Mouse (Mus musculus) hindbrain, embryonic 10.5 days (tissue): ENCODE measurements at regions not wholly inside any gene's neighbourhood (a gene's known extent, or its start where the extent isn't known, plus 50 kb on each side); places are given as distances from the start of the nearest gene placed in this dataset.

Experiments used
- DNase-seq: peaks from one replicate; pipeline ENCODE4 v3.0.0-alpha.2; 2017; ENCODE audit warnings: low spot score
- H3K27ac ChIP-seq: fragments of 300-500 bp; sonication (generic); 2 replicates; pipeline ENCODE4 v1.5.1; 2016; ENCODE audit warnings: mild to moderate bottlenecking, moderate library complexity
- H3K27me3 ChIP-seq: fragments of 300-500 bp; sonication (generic); 2 replicates; pipeline ENCODE4 v1.6.1; 2016; ENCODE audit warnings: mild to moderate bottlenecking; ENCODE audit not compliant: poor library complexity, insufficient read depth, severe bottlenecking
- H3K36me3 ChIP-seq: fragments of 300-500 bp; sonication (generic); 2 replicates; pipeline ENCODE4 v1.6.1; 2016; ENCODE audit warnings: mild to moderate bottlenecking, moderate library complexity
- H3K4me1 ChIP-seq: fragments of 300-500 bp; sonication (generic); replicated peaks from 2 replicates; pipeline ENCODE4 v1.6.1; 2016; ENCODE audit warnings: mild to moderate bottlenecking
- H3K4me3 ChIP-seq: fragments of 300-500 bp; sonication (generic); 2 replicates; pipeline ENCODE4 v1.5.1; 2016; ENCODE audit warnings: mild to moderate bottlenecking, moderate library complexity
- H3K9me3 ChIP-seq: fragments of 300-500 bp; sonication (generic); 2 replicates; pipeline ENCODE4 v1.6.1; 2016; ENCODE audit warnings: mild to moderate bottlenecking, moderate library complexity
- WGBS: fragments of 180-500 bp; shearing (Covaris S2); methylation state at CpG from one replicate; pipeline ENCODE4 v1.1.7; 2016; 5-methylcytosine and 5-hydroxymethylcytosine counted together

DNA sequence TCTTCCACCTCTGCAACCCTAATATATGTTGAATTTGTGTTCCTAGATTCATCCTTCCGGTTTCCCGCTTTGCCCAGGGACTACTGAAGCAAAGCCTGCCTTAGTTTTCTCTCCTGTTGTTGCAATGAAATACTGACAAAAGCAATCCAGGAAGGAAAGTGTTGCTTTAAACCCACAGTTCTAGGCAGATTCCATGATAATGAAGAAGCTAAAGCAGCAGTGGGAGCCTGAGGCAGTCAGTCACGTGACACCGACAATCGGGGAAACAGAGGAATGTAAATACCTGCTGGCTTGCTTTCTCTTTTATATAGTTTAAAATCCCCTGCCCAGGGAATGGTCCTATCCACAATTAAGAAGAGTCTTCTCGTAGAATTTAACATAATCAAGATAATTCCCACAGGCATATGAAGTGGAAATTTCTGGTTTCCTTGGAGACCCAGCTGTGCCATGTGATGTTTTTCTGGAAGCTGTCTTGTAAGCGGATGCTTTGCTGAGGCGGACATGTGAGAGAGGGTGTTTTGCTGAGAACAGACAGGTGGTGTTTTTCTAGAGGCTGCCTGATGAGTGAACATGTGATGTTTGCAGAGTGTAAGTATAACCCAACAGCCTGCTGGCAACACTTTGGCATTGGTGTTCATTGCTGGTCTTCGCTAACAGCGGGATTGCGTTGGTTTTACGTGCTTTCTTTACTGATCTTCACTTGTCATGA, 398.0 kb downstream of the Prim2 start:
- no peaks in the 10 kb centered on the region for H3K27me3 ChIP-seq
- no peaks in the 10 kb centered on the region for H3K4me1 ChIP-seq
- H3K36me3 ChIP-seq = no peaks in the 10 kb centered on the region
- WGBS = 60% methylated on average over 12 of the region's 12 CpGs
- DNase-seq = no peak
- no peaks in the 10 kb centered on the region for H3K9me3 ChIP-seq
- H3K4me3 ChIP-seq = peak overlapping the region; percentile 18; the same call in 1 of the 2 replicates
- no peak overlapping the region for H3K27ac ChIP-seq

DNA sequence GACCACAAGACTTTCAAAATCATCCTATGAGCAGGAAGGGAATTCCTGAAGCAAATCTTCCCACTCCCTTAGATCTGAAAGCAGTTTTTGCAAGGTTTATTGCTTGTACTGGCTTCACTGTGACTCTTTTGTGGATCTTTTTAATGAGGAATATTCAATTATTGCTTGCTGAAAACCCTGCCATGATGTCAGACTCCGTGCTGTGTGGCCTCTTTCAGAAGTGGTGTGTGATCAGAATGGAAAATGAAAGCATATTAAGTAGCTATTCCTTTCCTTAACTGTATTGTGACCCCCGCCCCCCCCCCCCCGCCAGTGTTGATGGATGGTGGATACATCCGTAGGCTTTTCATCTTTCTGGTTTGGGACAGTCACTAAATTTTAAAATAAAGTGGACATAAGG, 400.4 kb downstream of the Prim2 start:
- Histone ChIP-seq H3K27ac (no peak overlapping the region), H3K36me3 (no peaks in the 10 kb centered on the region), H3K9me3 (no peaks in the 10 kb centered on the region), H3K4me3 (no peak overlapping the region), H3K27me3 (no peaks in the 10 kb centered on the region), H3K4me1 (no peaks in the 10 kb centered on the region)
- WGBS = 77% methylated on average over 4 of the region's 4 CpGs
- DNase-seq = no peak

DNA sequence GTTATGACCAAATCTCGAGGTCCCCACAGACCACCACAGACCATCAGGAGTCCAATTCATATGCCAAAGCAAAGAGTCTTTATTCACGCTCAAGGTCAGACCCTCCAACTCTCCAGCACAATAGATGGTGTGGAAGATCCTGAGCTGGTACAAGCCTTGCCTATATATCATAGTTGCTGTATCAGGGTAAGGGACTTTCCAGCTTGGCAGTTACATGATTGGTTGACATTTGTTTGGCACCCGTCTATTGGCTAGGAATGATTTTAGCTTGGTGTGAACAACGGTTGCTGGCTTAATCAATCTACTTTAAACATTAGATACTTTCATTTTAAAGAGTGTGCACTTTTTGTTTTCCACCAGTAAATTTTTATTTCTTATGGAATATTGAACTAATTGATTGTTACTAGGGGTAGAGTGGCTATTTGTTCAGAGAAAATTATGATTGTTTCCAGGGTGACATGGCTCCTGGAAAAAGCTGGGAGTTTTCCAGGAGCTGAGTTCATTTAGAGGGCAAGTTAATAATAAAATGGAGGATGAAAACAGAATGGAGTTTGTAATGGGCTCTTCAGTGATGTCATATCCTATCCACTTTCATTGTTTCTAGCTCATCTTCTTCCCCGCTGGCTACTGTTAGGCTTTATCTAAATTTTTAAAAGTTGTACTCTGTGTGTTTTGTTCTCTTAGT, 403.7 kb downstream of the Prim2 start:
- no peak for DNase-seq
- 86% methylated on average over 5 of the region's 5 CpGs for WGBS

DNA sequence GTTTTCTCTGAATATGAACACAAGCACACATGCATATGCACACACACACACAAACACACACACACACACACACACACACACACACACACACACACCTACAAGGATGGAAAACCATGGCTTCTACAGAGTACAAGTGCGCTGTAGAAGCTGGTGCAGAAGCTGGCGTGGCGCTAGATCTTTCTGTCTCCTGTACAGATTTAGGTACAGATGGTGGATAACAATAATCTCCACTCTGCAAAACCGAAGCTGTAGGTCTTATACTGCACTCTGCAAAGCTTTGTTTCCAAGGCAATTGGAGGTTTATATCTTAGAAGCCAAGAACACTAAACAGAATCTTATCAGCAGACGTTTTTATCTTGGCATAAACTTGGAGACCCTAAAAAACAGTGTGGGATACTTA, 420.1 kb downstream of the Prim2 start:
- Histone ChIP-seq H3K27ac (no peak overlapping the region), H3K4me3 (no peak overlapping the region), H3K4me1 (no peaks in the 10 kb centered on the region), H3K36me3 (no peaks in the 10 kb centered on the region), H3K9me3 (no peaks in the 10 kb centered on the region), H3K27me3 (no peaks in the 10 kb centered on the region)
- WGBS = 89% methylated on average over 5 of the region's 5 CpGs
- no peak for DNase-seq

More for the DNA sequence above, 403.7 kb downstream of the Prim2 start:
- Histone ChIP-seq H3K27ac (no peak overlapping the region), H3K9me3 (no peaks in the 10 kb centered on the region), H3K4me3 (no peak overlapping the region), H3K27me3 (no peaks in the 10 kb centered on the region), H3K4me1 (no peaks in the 10 kb centered on the region), H3K36me3 (no peaks in the 10 kb centered on the region)

DNA sequence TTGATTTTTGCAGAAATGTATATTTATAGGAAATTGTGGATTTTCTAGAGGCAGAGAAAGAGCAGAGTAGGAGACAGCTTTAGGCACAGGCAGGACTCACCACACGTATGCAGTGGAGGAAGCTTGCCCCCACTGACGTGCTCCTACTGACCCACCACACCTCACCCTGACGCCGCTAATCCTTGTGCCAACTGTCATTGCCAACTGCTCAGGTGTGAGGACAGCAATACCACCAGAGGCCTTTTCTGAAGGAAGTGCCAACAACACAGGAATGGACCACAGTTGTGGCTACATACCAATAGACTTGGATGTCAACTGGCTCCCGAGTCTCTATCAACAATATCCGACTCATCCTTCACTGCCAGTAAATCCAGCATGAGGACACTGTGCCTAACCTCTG, 422.5 kb downstream of the Prim2 start:
- no peaks in the 10 kb centered on the region for H3K36me3 ChIP-seq
- DNase-seq = no peak
- no peaks in the 10 kb centered on the region for H3K4me1 ChIP-seq
- WGBS = 91% methylated on average over 6 of the region's 6 CpGs
- no peaks in the 10 kb centered on the region for H3K27me3 ChIP-seq
- H3K9me3 ChIP-seq = no peaks in the 10 kb centered on the region
- no peak overlapping the region for H3K4me3 ChIP-seq
- no peak overlapping the region for H3K27ac ChIP-seq

DNA sequence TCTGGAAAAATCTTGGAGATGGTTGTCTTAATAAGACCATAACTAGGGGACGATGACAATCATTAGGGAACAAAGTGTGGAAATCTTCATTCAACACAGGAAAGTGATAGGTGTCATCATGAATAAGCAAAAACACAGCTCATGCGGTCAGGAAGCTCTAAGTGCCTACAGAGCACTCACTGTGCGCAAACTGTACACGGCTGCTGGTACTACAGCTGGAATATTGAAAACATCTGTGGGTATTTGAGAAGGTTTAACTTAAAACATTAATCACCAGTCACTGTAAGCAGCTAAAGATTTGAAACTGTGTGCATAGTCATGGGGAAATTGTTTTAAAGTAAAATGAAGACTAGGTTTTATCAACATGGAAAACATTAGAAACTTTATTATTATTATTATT, 424.4 kb downstream of the Prim2 start:
- 73% methylated on average over 4 of the region's 4 CpGs for WGBS
- DNase-seq = no peak
- H3K36me3 ChIP-seq = no peaks in the 10 kb centered on the region
- no peak overlapping the region for H3K4me3 ChIP-seq
- no peaks in the 10 kb centered on the region for H3K27me3 ChIP-seq
- H3K9me3 ChIP-seq = no peaks in the 10 kb centered on the region
- no peak overlapping the region for H3K27ac ChIP-seq
- H3K4me1 ChIP-seq = no peaks in the 10 kb centered on the region

DNA sequence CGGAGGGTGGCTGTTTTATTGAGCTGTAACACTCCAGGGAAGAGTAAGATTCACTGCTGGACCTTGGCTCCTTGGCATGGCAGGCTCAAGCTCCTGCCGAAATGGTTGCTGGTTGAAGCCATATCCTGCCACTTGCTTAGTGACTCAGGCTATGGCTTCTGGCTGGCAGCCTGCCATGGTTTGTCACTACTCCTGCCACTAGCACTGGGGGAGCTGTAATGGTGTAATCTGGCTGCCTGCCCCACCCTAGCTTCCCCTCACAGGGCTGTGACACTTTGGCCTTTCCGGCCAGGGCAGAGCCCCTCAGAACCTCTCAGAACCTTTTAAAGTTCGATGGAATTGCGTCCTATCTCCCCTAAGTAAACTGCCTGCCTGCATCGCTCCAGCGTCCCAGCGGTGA, 424.9 kb downstream of the Prim2 start:
- H3K4me1 ChIP-seq = no peaks in the 10 kb centered on the region
- no peaks in the 10 kb centered on the region for H3K27me3 ChIP-seq
- no peak for DNase-seq
- no peaks in the 10 kb centered on the region for H3K9me3 ChIP-seq
- H3K27ac ChIP-seq = no peak overlapping the region
- WGBS = 84% methylated on average over 8 of the region's 8 CpGs
- no peak overlapping the region for H3K4me3 ChIP-seq
- no peaks in the 10 kb centered on the region for H3K36me3 ChIP-seq

DNA sequence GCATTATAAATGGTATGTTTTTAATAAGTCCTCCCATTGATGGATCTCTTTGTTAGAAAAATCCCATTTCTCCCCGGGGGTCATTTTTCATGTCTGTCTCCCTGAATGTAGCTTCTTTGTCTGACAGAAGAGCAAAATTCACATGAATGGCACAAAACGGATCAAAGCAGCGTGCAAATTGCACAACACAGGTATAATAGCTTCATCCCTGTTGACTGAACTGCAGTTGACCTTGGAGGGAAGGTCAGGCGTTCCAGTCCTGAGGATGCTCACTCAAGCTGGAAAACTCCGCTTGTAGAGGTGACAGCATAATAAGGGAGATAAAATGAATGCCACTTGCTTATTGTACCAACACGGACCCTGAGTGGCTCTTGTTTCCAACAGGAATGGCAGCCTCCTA, 446.6 kb downstream of the Prim2 start:
- 59% methylated on average over 6 of the region's 6 CpGs for WGBS
- DNase-seq = no peak

DNA sequence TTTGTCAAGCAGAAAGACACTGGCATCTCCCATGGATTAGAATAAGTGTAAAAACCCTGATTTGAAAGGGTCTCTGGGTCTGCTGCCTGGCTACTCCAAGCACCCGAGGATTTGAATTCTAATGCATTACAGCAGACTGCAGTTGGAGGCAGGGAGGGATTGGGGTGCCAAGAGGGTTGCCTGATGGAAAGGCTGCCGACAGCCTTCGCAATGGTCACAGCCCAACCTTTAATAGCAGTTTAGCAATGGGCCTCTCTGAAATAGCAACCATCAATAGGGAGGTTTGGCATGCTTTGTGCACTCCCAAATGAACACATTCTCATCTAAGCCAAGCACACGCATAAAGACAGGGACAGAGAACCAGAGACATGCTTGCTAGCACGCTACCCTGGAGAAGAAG, 454.8 kb downstream of the Prim2 start:
- no peak overlapping the region for H3K27ac ChIP-seq
- H3K27me3 ChIP-seq = no peaks in the 10 kb centered on the region
- H3K9me3 ChIP-seq = no peaks in the 10 kb centered on the region
- DNase-seq = no peak
- no peaks in the 10 kb centered on the region for H3K4me1 ChIP-seq
- WGBS = 72% methylated on average over 5 of the region's 5 CpGs
- no peaks in the 10 kb centered on the region for H3K36me3 ChIP-seq
- H3K4me3 ChIP-seq = no peak overlapping the region

More for the DNA sequence above, 446.6 kb downstream of the Prim2 start:
- H3K27ac ChIP-seq = no peak overlapping the region
- H3K4me1 ChIP-seq = 0 out of 2 replicates have a peak, but pooled peaks cover 5% of the 10 kb centered on the region
- H3K27me3 ChIP-seq = no peaks in the 10 kb centered on the region
- no peaks in the 10 kb centered on the region for H3K9me3 ChIP-seq
- H3K4me3 ChIP-seq = no peak overlapping the region
- H3K36me3 ChIP-seq = no peaks in the 10 kb centered on the region

DNA sequence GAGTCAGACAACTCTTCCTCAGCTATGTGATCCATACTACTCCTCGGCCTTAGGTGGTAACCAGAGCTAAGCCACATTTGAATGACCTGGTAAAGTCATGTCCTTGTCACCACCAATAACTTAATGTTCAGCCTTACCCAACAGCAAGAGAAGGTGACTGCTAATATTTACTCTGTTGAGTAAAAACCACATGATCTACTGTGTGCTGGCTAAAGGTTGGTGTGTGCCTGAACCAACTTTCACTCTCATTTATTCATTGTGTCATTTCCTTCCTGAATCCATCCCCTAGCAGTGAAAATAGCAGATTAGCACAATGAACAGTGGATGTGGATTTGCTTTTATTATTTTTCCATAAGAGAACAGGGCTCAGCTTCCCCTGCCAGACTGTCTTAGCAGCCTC, 455.2 kb downstream of the Prim2 start:
- Histone ChIP-seq H3K27ac (no peak overlapping the region), H3K4me1 (no peaks in the 10 kb centered on the region), H3K4me3 (no peak overlapping the region), H3K9me3 (no peaks in the 10 kb centered on the region), H3K27me3 (no peaks in the 10 kb centered on the region), H3K36me3 (no peaks in the 10 kb centered on the region)
- WGBS = 91% methylated on average over 1 of the region's 1 CpGs
- DNase-seq = no peak

DNA sequence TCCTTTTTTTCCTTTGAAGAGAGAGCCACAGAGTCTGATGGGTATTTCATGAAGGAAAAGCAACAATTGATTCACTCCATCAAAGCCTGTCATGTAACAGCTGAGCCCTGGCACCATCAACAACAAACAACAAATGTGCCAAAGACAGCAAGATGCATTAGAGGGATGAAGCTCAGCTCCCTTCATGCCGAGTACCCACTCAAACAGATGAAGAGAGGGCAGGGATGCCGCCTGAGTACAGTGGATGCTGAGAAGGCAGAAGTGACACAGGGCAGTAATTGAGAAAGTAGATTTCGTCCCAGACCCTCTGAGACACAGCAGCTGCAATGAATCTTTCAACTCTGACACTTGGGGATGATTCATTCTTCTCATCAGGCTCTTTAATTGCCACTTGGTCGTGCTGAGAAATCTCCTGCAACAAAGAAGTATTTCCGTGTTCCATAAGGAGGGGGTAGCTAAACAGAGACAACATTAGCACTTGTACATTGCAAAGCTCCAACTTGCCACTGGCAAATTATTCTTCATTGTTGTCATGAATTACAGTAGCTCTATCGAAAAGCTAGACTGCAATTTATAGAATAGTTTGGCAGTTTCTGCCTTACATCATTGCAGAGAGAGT, 467.9 kb downstream of the Prim2 start:
- H3K36me3 ChIP-seq = no peaks in the 10 kb centered on the region
- H3K27me3 ChIP-seq = no peaks in the 10 kb centered on the region
- WGBS = 74% methylated on average over 6 of the region's 6 CpGs
- no peaks in the 10 kb centered on the region for H3K9me3 ChIP-seq
- no peak overlapping the region for H3K27ac ChIP-seq
- H3K4me1 ChIP-seq = no peaks in the 10 kb centered on the region
- DNase-seq = no peak
- no peak overlapping the region for H3K4me3 ChIP-seq

DNA sequence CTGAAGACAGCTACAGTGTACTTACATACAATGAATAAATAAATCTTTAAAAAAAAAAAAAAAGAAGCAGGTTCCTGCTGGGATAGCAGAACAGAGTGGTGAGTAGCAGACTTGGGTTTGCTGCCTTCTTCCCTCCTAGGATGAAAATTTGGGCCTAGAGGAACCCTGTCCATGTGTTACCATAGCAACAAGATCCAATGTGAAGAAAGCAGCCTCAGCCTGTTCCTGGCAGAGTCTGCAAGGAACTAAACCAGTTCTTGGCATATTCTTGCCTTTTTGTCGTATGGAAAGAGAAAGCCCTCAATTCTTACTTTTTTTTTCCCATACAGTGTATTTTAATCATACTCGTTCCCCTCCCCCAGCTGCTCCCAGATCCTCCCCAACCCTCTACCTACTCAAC, 474.5 kb downstream of the Prim2 start:
- Histone ChIP-seq H3K36me3 (no peaks in the 10 kb centered on the region), H3K9me3 (no peaks in the 10 kb centered on the region), H3K27me3 (no peaks in the 10 kb centered on the region), H3K4me1 (no peaks in the 10 kb centered on the region), H3K27ac (no peak overlapping the region), H3K4me3 (no peak overlapping the region)
- DNase-seq = no peak
- 79% methylated on average over 2 of the region's 2 CpGs for WGBS

DNA sequence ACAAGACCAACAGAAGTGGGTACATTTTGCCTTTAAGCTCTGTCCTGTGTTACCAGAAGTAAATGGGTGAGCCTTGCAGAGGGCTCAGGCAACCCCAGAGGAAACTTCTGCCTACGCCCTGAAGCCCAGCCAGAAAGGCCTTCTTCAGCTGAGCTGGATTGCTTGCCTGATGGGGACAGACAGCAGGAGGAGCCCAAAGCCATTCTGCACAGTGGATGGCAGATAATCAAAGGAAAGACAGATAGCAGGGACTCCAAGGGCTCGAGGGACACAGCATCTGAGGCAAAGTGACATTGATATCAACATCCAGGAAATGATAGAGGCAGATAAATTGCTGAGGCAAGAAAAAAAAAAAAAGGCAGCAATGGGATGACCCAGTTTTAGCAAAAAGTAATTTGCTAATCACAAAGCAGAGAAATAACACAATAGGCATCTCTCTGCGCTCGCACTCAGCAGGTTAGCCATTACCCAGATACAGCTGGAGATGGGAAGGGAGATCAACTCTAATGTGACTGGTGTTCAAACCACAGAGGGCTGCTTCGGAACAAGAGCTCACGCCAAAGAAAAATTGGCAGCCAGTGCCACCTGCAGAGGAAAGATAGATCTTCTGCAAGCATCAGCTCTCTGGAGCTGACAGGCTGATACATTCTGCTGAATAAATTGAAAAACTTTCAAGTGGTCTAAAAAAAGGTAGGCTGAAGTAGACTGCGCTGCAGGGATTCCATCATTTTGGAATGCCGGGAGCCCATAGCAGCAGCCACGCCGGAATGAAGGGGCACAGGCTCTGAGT, 494.8 kb downstream of the Prim2 start:
- Histone ChIP-seq H3K4me1 (no peaks in the 10 kb centered on the region), H3K27ac (no peak overlapping the region), H3K36me3 (no peaks in the 10 kb centered on the region), H3K4me3 (no peak overlapping the region), H3K27me3 (no peaks in the 10 kb centered on the region), H3K9me3 (no peaks in the 10 kb centered on the region)
- 70% methylated on average over 10 of the region's 10 CpGs for WGBS
- no peak for DNase-seq
